Mouse (Mus musculus) hematopoietic stem cell, adult 5-6 weeks (primary cell): ENCODE results near the gene Myl4. TPM values are rescaled to one million over a fixed set of nuclear protein-coding genes. Genes with fewer than 3 reads are reported as not detected.
A peak's percentile ranks its signal among the peaks of the same experiment; 100 is the strongest.

Experiments
- ATAC-seq, 2 experiments: fragments of 125-278 bp in 1 of 2; replicated peaks in 1 of 2; 2 replicates each; pipeline ENCODE4 v1.8.0; 2016 to 2017; ENCODE audit warnings: inconsistent platforms in 2 of 2, mild to moderate bottlenecking in 2 of 2, moderate number of reproducible peaks in 2 of 2, low read depth in 1 of 2, moderate TSS enrichment in 1 of 2; ENCODE audit not compliant: low FRiP score in 2 of 2, poor library complexity in 2 of 2, severe bottlenecking in 2 of 2, insufficient read depth in 1 of 2, low TSS enrichment in 1 of 2
- total RNA-seq: library from RNA; stranded (forward); fragments of 172-1452, 232-1000 nt; gene quantifications from 2 replicates; pipeline ENCODE4 v1.2.3, GENCODE M21; 2017

The Myl4 gene
- total RNA-seq, 1 experiment from 2014 or later = 3.9 TPM

DNA sequence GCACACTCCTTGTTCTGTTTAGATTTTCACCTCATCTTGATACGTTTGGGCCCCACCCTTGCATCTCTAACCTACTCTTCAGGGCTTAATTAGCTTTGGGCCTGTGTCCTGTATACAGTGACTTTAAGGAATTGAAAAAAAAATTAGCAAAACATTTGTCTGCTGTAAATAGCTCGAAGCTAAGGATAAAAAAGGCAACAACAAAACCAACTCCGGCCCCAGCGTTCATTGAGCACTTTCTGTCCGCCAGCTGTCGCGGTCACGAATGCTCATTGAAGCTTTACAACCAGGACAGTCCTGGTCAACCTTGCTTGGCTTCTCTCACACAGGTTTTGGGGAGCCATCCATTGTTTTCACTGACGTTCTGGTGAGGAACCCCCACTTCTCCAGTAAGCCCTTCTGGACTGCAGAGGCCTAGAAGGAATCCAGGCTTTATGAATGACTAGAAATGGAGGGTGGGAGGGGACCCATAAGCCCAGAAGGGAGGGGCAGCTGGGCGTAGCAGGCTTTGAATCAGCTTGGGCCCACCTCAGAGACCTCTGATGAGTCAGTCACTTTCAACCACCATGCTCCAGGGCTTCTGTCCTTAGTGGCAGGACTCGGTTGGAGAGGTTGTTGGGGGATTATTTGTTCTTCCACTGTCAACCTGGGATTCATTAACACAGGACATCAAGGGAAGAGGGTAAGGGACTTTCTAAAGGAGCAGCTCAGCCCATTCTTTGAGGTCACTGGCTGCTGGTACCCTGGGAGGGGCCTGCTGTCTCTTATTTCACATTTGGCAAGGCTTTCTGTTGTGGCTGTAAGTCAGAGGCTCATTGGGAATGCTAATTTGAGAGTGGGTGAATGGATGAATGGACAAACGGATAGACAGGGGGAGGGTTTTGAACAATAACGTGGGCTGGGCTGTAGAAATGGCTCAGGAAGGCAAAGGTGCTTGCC is 68.9 kb downstream of the Myl4 start:
- ATAC-seq = no peak

DNA sequence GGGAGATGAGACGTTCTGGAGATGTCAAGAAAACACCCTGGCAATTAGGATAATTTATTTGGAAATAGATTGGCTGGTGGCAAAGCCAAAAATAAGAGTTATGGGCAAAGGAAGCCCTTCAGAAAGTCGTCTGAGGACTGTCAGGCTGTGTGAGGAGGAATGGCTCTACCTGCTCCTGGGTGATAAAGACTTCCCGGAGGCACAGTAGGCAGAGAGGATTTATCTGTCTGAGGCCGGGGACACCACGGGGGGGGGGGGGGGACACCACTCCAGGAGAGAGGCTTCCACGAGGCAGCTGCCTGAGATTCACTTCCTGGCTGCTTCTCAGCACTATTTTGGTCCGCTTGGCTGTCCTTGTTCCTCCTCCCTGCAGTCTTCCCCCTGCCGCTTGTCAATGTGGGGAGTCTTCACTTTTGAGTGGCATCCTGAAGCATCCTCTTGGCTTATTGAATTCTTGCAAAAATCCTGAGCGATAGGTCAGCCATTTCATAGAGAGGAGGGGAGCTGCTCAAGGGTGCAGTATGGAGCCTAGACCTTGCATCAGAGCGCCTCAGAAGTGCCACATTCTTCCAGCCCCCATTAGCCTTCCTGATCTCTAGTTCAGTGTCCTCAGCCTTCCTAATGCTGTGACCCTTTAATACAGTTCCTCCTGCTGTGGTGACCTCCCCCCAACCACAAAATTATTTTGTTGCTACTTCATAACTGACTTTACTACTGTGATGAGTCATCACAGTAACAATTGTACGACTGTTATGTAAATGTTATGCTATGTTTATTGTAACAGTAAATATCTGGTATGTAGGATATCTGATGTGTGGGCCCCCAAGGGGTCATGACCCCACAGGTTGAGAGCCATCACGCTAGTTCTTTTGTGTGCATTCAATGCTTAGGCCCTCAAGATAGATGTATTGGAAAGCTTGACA is 71.8 kb downstream of the Myl4 start:
- no peak for ATAC-seq

DNA sequence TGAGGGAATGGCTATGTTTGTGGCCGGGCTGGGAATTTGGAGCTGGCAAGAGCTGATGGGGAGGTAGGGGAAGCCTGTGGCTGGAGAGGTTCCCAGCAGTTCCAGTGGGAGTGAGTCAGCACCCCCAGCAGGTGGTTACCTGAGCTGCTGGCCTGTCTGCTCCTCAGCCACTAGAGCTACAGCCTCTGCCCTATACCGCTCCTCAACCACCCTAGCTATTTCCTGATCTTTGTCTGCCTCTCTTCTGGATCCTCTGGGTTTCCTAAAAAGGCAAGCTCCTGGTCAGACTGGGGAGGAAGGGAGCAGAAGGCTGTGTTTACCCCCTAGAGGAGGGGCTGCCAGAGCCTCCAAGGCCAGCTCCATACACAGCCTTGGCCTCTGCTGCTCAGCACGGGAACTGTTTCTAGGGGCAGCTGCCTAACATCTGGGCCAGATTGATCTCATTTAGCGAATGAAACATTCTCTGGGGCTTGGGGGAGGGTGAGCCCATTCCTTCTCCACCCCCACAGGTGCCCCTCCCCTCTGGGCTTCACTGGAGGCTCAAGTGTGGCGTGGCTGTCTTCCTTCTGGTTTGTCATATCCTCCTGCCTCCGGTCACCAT is 74.4 kb downstream of the Myl4 start:
- ATAC-seq = no peak; a peak in 1 of 4 replicates

DNA sequence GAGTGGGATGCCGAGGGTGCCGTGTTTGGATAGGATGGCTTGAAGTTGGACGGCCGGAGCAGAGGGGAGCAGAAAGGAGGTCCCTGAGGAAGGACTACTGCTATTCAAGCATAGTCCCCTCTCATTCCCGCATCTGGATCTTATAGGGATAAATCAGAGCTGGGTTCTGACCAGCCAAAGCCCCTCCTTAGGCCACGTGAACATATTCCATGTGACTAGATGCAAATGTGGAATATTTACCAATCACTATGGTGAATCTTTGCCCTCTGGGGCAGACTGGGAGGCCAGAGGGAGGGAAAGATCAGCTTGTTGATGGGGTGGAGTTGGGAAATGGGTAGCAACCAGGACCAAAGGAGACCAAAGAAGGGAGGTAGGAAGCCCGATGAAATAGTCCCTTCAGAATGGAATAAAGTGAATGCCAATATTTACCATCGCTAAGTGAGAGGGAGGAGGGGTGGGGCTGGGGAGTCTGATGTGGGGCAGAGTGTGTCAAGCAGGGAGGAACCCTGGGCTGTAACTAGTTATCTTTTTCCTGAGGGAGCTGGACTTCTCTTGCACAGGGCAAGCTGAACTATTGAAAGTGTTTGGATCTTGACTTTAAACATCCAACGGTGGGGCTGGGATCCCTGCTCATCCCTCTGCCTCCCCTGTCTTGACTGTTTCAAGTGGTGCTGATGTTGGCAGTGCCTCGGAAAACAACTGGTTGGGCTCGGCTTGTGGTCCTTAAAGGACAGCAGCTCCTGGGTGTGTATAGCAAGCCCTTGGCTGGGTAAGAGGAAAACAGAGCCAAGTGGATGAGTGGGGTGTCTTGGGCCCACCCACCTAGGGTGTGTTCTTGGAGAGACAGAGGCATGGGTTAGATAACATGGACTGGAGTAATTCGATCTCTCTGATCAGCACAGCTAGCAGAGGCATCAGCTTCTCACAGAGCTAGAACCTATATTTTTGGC is 75.3 kb downstream of the Myl4 start:
- no peak for ATAC-seq

DNA sequence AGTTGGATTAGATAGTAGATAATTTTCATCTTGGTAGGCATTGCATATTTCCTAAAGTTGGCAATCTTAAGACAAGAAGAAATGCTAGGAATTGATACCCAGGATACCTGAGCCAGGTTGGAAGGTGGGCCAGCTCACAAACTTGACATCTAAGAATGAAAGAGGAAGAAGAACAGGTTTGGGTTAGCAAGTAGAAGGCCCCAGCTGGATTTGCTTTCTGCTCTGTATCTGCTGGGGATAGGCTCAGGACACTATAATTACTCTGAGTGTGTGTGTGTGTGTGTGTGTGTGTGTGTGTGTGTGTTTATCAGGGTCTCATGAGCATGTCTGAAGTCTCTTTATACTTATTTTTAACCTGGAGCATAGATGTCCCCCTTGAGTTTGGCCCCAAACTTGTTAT is 76.2 kb downstream of the Myl4 start:
- no peak for ATAC-seq

DNA sequence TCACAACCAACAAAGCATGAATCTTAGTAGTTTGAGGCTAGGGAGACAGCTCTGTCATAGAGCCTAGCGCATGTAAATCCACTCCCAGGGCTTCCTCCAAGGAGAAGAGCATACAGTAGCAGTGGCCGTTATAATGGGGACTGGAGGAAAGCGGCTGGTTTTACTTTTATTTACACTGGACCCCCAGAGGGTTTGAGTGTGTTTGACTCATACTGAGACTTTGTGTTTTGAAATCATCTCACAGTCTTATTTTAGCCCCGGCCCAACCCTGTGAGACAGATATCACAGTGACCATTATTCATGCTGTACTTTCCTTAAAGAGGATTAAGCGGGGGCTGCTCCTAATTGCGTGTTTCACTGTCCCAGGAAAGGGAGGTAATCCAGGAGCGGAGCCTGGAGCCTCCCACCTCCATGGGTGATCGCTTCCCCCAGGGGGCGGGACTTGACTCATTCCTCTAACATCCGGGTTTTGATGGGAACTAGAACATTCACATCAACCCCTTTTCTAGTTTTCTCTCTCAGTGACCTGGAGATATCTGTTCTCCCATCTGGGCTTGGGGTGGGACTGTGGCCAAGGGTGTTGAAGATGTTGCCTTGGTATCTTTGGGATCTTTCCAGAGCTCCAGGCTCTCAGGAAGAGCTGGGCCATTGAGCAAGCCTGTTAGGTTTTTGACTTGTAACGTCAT is 77.3 kb downstream of the Myl4 start:
- no peak for ATAC-seq

DNA sequence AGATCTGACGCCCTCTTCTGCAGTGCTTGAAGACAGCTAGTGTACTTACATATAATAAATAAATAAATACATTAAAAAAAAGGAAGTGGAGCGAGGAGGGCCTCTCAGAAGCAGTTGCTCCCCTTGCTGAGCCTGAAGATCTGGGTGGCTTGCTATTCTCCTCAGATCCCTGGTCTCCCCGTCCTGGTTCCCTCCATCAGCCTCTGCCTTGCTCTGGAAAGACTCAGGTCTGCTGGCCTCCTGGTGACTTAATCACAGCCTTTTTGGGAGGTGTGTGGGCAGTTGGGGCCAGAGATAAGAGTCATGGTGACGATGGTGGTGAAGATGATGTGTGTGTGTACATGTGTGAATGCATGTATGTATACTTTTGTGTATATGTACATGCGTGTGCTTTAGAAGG is 78.1 kb downstream of the Myl4 start:
- ATAC-seq = no peak

DNA sequence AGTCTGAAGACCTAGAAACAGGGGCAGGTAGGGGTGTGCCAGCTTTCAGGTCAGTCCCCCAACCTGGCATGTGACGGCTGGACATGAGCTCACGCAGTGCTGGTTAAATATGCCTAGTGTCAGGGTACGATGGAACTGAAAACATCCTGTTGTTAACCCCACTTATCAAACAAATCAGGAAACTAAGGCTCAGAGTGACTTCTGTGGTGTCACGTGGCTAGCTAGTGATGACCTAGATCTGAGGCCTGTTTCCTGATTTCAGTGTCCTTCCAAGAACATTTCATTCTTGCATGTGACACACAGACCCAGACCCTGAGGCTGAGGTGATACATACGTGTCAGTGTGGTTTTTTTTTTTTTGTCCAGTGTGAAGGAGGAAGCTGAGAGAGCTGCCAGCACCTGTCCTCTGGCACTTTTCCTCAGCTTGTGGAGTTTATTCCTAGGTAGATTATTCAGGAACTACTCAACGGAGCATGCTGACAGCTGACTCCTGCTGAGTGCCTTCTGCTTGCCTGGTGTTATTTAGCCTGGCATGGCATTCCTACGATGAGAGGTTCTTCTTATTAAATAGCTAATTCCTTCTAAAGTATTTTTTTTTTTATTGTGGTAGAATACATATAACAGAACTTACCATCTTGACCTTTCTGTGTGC is 79.8 kb downstream of the Myl4 start:
- peak; percentile 14 to 21; a peak in 3 of 4 replicates for ATAC-seq

DNA sequence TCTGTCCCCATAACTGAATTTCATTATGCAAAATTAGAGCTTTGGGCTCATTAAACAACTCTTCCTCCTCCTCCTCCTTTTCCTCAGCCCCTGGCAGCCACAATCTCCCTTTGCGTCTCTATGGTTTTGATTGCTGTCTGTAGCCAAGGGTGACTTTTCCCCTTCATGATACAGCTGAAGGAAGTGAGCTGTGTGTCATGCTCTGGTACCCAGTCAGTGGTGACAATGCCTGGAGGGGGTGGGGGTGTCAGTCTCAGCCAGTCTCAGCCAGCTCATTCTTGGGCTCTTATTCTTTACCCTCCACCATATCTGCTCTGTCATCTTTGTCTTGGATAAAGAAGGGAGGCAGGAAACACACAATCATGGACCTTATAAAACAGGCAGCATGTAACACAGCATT is 80.8 kb downstream of the Myl4 start:
- ATAC-seq = 0 out of 4 replicates have a peak, but pooled peaks of 1 of the 2 experiments have one; percentile 14

DNA sequence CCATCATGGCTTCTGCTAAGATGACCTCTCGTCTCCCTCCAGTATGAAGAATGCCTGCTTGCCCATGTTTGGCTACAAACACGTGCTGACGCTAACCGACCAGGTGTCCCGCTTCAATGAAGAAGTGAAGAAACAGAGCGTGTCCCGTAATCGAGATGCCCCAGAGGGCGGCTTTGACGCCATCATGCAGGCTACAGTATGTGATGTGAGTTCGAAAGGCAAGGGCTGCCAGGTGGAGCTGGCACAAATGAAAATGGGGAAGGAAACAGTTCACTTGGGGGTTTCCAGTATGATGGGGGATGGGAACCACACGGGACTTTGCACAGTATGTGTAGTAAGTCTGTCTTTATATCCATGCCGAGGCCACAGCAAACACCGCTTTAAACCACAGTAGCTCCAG is 86.5 kb downstream of the Myl4 start:
- ATAC-seq = peak; percentile 80 to 85

DNA sequence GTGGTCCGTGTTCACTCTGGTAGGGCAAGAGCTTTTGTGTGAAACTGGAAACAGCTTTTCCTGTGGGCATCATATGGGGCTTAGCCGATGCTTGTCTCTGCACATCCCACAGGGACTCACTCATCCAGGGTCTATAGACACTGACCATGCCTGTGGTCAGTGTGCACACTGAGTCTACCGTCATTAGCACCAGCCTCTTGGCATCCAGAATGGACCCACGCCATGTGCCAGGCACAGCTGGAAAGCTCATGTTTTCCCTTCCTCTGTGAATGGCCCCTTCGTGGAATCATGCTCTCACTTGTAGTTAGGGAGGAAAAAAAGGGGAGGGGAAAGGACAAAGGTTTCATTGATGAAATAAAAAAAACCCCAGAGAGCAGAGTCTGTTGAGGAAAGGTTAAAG is 87.5 kb downstream of the Myl4 start:
- ATAC-seq = no peak

DNA sequence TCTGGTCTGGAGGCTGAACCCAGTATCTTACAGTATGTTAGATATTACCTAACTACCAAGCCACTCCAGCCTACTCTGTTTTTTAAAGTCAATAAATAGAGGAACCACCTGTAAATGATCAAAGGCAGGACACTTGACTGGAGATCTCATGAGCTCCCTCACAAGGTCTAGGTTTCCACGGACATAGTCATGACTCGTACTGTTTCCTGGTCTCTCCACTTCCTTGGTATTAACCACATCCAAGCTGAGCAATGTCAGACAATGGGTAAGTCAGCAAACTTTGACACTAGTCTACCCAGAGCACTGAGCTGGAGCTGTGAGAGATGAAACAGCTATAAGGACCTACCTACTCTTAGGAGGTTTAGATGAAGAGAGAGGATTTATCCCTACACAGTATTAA is 88.4 kb downstream of the Myl4 start:
- peak; percentile 30 to 32; a peak in 2 of 4 replicates for ATAC-seq

DNA sequence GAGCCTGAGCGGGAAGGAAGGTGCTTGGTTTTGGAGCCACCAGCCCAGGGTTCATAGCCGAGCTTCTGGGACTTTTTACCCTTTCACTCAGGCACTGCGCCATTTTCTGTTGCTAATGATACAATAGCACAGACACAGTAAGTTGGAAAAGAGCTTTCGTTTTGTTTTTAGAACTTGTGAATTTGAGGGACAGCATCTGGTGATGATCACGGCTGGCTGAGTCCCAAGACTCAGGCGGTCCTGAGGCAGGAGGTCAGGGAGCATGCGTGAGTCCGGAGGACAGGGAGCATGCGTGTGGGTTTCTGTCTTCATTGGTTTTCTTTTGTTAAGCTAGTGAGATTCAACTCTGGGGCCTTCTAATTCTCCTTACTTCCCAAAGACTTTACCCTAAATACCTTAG is 89.2 kb downstream of the Myl4 start:
- no peak for ATAC-seq

DNA sequence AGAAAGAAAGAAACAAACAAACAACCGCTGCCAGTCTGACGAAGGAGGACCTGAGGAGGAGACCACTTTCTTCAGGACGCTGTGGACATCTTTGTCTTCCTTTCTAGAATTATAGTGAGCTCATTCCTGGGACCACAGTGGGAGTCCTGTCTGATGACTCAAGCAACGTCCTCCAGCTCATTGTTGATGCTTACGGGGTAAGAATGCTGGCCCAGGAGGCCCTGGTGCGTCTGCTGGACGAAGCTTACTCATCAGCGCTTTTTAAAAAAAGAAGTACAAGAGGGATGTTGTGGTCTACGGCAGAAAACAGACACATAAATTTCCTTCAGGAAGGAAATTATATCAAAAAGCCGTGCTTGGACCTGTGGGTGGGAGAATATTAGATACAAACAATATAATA is 90.4 kb downstream of the Myl4 start:
- no peak for ATAC-seq

DNA sequence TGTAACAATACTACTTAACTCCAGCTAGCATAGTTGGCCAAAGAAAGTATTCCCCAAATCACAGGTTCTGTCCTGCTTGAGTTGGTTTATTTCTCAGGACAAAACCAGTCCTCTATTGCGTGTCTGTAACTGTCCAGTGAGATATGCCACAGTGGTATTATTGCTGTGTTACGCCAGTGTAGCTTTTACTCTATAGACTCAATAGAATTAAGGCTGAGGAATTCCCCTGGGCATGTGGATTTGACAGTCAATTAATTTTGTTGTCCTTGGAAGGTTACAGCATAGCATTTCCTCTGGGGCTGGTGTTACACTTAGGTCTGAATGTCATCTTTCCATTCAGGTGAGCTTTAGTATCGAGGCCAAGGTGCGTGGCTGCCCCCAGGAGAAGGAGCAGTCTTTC is 92.8 kb downstream of the Myl4 start:
- no peak for ATAC-seq
